Mouse (Mus musculus) neural tube, embryonic 13.5 days (tissue): ENCODE data around the gene Mllt11. TPM values are rescaled to one million over a fixed set of nuclear protein-coding genes. Genes with fewer than 3 reads are reported as not detected.
A peak's percentile ranks its signal among the peaks of the same experiment; 100 is the strongest.

Experiments
- ATAC-seq: fragments of 200-750 bp; cut with Nextera tagmentation; 2 replicates; pipeline ENCODE4 v1.8.0; 2017; ENCODE audit warnings: low read depth, mild to moderate bottlenecking, moderate TSS enrichment, moderate library complexity
- H3K27ac ChIP-seq: fragments of 300-500 bp; sonication (generic); replicated peaks from 2 replicates; pipeline ENCODE4 v1.5.1; 2015; ENCODE audit warnings: moderate library complexity, mild to moderate bottlenecking, inconsistent platforms
- H3K27me3 ChIP-seq: fragments of 300-500 bp; sonication (generic); 2 replicates; pipeline ENCODE4 v1.6.1; 2015; ENCODE audit warnings: mild to moderate bottlenecking, inconsistent platforms
- H3K36me3 ChIP-seq: fragments of 300-500 bp; sonication (generic); 2 replicates; pipeline ENCODE4 v1.6.1; 2015; ENCODE audit warnings: mild to moderate bottlenecking, inconsistent platforms
- H3K4me1 ChIP-seq: fragments of 300-500 bp; sonication (generic); replicated peaks from 2 replicates; pipeline ENCODE4 v1.6.1; 2015; ENCODE audit warnings: inconsistent platforms
- H3K4me2 ChIP-seq: fragments of 300-500 bp; sonication (generic); 2 replicates; pipeline ENCODE4 v1.6.1; 2015; ENCODE audit warnings: inconsistent platforms, mild to moderate bottlenecking, moderate library complexity
- H3K4me3 ChIP-seq: fragments of 300-500 bp; sonication (generic); 2 replicates; pipeline ENCODE4 v1.5.1; 2015; ENCODE audit warnings: mild to moderate bottlenecking, inconsistent platforms
- H3K9ac ChIP-seq: fragments of 300-500 bp; sonication (generic); 2 replicates; pipeline ENCODE4 v1.6.1; 2015; ENCODE audit warnings: moderate library complexity, mild to moderate bottlenecking, inconsistent platforms
- H3K9me3 ChIP-seq: fragments of 300-500 bp; sonication (generic); 2 replicates; pipeline ENCODE4 v1.6.1; 2016; ENCODE audit warnings: inconsistent platforms
- WGBS: fragments of 180-500 bp; shearing (Covaris S2); methylation state at CpG from one replicate; pipeline ENCODE4 v1.1.7; 2015; 5-methylcytosine and 5-hydroxymethylcytosine counted together
- polyA plus RNA-seq: library from polyadenylated mRNA; unstranded; fragments of >200 nt; fragmentation: Nextera tagmentation; extraction: Ambion mirVana; gene quantifications from 2 replicates; pipeline ENCODE4 v1.2.1, GENCODE M21; 2015

Mllt11 gene
- 267 and 299 TPM in 2 replicates for polyA plus RNA-seq

DNA sequence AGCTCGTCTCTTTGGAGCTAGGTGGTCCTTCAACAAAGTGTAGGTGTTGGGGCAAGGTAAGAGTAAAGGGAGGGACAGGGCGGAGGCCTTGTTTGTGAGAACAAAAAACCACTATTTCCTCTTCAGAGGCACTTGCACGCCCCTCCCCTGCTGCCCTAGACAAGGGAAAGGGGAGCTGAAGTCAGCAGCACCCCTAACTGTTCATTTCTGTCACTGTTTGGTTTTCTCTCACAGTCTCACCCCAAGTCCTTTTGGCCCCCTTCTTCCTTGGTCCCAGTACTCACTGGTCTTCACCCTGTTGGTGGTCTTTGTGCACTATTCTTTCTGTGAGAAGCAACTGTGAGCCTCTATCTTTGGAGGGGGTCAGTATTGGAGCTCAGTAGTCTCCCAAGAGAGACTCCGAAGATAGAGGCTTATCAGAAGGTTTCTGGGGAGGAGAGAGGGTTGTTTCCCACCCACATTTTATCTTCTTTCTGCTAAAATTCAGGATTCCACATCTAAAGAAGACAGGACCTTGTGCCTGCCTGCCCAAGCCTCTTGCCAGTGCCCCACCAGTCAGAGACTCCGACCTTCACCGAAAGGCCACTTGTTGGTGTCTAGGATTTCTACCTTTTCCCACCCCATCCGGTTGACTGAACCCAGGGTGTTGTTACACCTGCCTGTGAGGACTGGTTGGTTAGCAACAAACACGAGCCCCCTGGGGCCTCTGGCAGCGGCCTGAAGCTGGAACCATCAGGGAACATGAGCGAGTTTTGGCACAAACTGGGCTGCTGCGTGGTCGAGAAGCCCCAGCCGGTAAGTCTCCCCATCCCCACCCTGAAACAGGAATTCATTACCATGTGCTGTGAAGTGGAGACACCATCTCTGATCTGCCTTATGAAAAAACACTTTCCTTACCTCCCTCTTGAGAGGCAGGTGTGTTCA, at the start of gene Mllt11:
Gene Mllt11 (minus strand): TSS at position 874 of the 924 bp plus-strand sequence.
- peak within 1 kb of the TSS; percentile 95 for H3K9ac ChIP-seq
- ATAC-seq = no peak
- peaks cover 45% of the 10 kb centered on the region for H3K4me1 ChIP-seq
- no peaks in the 10 kb centered on the region for H3K9me3 ChIP-seq
- no peaks in the 10 kb centered on the region for H3K27me3 ChIP-seq
- peak within 1 kb of the TSS; percentile 97 for H3K27ac ChIP-seq
- H3K4me3 ChIP-seq = peak within 1 kb of the TSS; percentile 90
- WGBS = 78% methylated on average over 13 of the region's 13 CpGs
- H3K36me3 ChIP-seq = peaks cover 52% of the 10 kb centered on the region
- H3K4me2 ChIP-seq = peak within 1 kb of the TSS; percentile 76

DNA sequence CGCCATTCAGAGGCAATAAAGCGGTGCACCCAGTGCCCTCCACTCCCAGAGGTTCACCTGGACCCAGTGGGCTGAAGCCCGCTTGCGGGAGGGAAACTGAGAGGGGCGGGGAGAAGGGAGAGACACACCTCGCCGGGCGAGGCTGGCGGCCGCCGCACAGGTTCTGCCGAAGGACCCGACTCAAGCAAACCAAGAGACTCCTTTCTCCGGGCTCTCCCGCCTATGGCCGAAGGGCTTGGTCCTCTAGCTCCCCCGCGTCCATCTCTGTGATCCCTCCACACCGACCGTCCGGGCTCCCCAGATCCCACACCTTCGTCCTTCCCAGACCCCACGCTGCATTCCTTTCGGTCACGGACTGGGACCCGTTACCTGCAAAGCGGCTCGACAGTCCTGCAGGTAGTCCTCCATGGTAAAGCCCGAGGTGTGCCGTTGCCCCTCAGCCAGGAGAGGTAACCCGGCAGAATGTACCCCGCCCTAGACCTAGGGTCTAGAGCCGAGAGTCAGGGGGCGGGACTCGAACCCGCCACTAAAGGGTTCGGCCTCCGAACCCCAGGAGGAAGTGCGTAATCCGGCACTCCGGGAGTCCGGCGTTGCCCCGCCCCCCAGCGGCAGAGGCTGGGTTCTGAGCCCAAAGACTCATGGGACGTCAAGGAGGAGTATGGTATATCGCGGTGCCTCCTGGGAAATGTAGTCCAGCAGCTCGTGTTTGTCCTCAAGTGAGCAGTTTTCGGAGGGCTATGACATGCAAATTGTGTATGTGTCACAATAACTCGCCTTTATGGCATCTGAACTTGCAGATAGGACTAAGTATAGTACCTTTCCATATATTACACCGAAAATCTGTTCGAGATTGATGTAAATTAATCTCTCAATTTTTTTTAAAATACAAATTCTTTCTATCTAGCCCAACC, 49.5 kb upstream of the Mllt11 start, which contains the start of the genes Mindy1 and Prune1:
Gene Mindy1 (plus strand): TSS at position 130 of the 911 bp plus-strand sequence.
Gene Prune1 (minus strand): TSS at position 861 of the 911 bp plus-strand sequence.
- H3K27me3 ChIP-seq = no peaks in the 10 kb centered on the region
- 1% methylated on average over 53 of the region's 53 CpGs for WGBS
- ATAC-seq = peak; percentile 92
- no peaks in the 10 kb centered on the region for H3K36me3 ChIP-seq
- peaks cover 44% of the 10 kb centered on the region for H3K4me1 ChIP-seq
- H3K4me2 ChIP-seq = peak within 1 kb of the TSS; percentile 82
- peak within 1 kb of the TSS; percentile 98 for H3K27ac ChIP-seq
- no peaks in the 10 kb centered on the region for H3K9me3 ChIP-seq
- H3K9ac ChIP-seq = peak within 1 kb of the TSS; percentile 91
- H3K4me3 ChIP-seq = peak within 1 kb of the TSS; percentile 76

DNA sequence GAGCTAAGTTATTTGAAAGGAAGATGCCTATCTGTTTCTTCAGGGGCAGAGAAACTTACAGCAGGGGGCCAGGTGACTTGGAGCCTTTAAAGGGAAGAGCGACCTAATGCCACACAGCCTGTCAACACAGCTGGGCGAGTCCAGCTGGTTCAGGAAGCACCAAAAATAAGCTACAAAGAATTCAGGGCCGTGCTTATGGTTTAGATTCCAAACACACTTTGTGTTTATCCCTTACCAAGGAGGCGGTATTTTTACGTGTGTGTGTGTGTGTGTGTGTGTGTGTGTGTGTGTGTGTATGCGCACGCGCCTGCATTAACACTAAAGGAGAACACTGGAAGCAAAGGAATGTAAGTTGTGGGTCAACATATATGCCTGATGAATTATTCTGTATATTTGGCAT, 48.8 kb upstream of the Mllt11 start:
- Histone ChIP-seq H3K27ac (peak overlapping the region; percentile 98), H3K36me3 (no peaks in the 10 kb centered on the region), H3K4me1 (peaks cover 41% of the 10 kb centered on the region), H3K27me3 (no peaks in the 10 kb centered on the region), H3K4me3 (peak overlapping the region; percentile 76), H3K4me2 (peak overlapping the region; percentile 82), H3K9ac (peak overlapping the region; percentile 90), H3K9me3 (no peaks in the 10 kb centered on the region)
- ATAC-seq = no peak
- 34% methylated on average over 8 of the region's 8 CpGs for WGBS

- H3K4me2 ChIP-seq = no peak overlapping the region
- no peaks in the 10 kb centered on the region for H3K9me3 ChIP-seq
- no peaks in the 10 kb centered on the region for H3K27me3 ChIP-seq
- no peak overlapping the region for H3K9ac ChIP-seq
- H3K4me1 ChIP-seq = peaks cover 16% of the 10 kb centered on the region
- no peak overlapping the region for H3K27ac ChIP-seq
- H3K4me3 ChIP-seq = no peak overlapping the region
- H3K36me3 ChIP-seq = no peaks in the 10 kb centered on the region
- WGBS = 97% methylated on average over 1 of the region's 1 CpGs
- ATAC-seq = no peak
These were observed 45.2 kb upstream of the Mllt11 start for GRCm38 (mm10) chr3:95277149-95277551.

DNA sequence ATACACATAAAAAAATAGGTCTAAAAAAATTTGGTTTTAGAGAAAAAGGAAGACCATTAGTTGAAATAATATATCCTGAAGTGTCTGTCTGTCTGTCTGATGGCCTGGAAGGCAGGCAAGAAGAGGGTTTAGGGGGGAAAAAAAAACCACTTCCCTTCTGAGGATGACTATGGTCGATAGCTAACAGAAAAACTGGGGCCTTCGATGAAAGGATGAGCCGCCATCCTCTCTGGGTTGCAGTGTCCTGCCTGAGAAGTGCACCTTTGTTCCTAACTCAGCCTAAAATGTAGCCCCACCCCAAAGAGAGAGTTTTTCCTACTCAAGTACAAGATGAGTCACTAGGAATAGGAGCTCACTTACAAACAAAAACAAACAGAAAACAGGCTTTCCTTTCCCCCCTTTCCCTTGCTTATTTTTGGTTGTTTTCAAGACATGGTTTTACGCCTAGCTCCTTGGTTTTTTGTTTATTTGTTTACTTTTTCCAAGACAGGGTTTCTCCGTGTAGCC, 44.5 kb upstream of the Mllt11 start:
- Histone ChIP-seq H3K4me2 (no peak overlapping the region), H3K36me3 (no peaks in the 10 kb centered on the region), H3K9ac (no peak overlapping the region), H3K9me3 (no peaks in the 10 kb centered on the region), H3K27ac (no peak overlapping the region), H3K4me1 (peaks cover 14% of the 10 kb centered on the region), H3K27me3 (no peaks in the 10 kb centered on the region), H3K4me3 (no peak overlapping the region)
- ATAC-seq = no peak
- 83% methylated on average over 5 of the region's 5 CpGs for WGBS

- no peaks in the 10 kb centered on the region for H3K27me3 ChIP-seq
- H3K27ac ChIP-seq = no peak overlapping the region
- H3K4me2 ChIP-seq = no peak overlapping the region
- peaks cover 6% of the 10 kb centered on the region; the same call in 1 of the 2 replicates for H3K4me1 ChIP-seq
- no peaks in the 10 kb centered on the region for H3K9me3 ChIP-seq
- H3K4me3 ChIP-seq = no peak overlapping the region
- no peak overlapping the region for H3K9ac ChIP-seq
- no peak for ATAC-seq
- no peaks in the 10 kb centered on the region for H3K36me3 ChIP-seq
- WGBS = 89% methylated on average over 6 of the region's 6 CpGs
These were observed 43.2 kb upstream of the Mllt11 start for GRCm38 (mm10) chr3:95275161-95275560.

DNA sequence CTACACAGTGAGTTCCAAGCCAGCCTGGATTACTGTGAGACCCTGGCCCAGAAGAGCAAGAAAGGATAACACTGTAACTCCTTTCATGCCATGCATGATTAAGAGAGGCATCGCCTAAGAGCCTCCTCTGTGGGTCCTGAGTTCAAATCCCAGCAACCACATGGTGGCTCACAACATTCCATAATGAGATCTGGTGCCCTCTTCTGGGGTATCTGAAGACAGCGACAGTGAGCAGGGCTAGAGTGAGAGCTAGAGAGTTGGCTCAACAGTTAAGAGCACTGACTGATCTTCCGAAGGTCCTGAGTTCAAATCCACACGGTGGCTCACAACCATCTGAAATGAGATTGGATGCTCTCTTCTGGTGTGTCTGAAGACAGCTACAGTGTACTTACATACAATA, 42.5 kb upstream of the Mllt11 start:
- no peak overlapping the region for H3K9ac ChIP-seq
- H3K4me3 ChIP-seq = no peak overlapping the region
- H3K27ac ChIP-seq = no peak overlapping the region
- H3K27me3 ChIP-seq = no peaks in the 10 kb centered on the region
- H3K36me3 ChIP-seq = peaks cover 4% of the 10 kb centered on the region; the same call in 1 of the 2 replicates
- H3K9me3 ChIP-seq = no peaks in the 10 kb centered on the region
- ATAC-seq = no peak
- H3K4me2 ChIP-seq = no peak overlapping the region
- peaks cover under 1% of the 10 kb centered on the region; the same call in 1 of the 2 replicates for H3K4me1 ChIP-seq
- WGBS = 90% methylated on average over 4 of the region's 4 CpGs

DNA sequence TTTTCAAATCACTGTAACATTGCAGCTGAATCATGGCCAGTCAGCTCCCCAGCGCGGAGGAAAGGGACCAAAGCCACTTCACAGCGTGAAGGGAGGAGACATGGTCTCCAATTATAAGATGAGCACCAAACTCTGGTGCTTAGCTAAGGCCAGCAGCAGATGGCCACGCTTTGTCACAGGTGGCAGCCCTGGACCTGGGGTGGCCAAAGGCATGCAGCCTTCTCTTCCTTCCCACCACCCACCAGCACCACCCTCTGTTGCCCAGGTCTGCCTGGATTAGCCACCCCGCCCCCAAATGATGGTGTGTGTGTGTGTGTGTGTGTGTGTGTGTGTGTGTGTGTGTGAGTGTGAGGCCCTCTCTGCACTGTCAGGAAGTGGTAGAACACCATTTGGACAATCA, 41.5 kb upstream of the Mllt11 start:
- no peak for ATAC-seq
- Histone ChIP-seq H3K9ac (no peak overlapping the region), H3K36me3 (peaks cover 14% of the 10 kb centered on the region), H3K4me1 (no peaks in the 10 kb centered on the region), H3K9me3 (no peaks in the 10 kb centered on the region), H3K4me3 (no peak overlapping the region), H3K27ac (no peak overlapping the region), H3K27me3 (no peaks in the 10 kb centered on the region), H3K4me2 (no peak overlapping the region)
- 81% methylated on average over 5 of the region's 5 CpGs for WGBS

GRCm38 (mm10) chr3:95270766-95271364, 38.9 kb upstream of the Mllt11 start:
- no peaks in the 10 kb centered on the region for H3K4me1 ChIP-seq
- no peak for ATAC-seq
- H3K4me3 ChIP-seq = no peak overlapping the region
- H3K9me3 ChIP-seq = no peaks in the 10 kb centered on the region
- H3K9ac ChIP-seq = no peak overlapping the region
- 88% methylated on average over 12 of the region's 12 CpGs for WGBS
- H3K27me3 ChIP-seq = no peaks in the 10 kb centered on the region
- H3K36me3 ChIP-seq = peaks cover 40% of the 10 kb centered on the region
- H3K27ac ChIP-seq = no peak overlapping the region
- H3K4me2 ChIP-seq = no peak overlapping the region

DNA sequence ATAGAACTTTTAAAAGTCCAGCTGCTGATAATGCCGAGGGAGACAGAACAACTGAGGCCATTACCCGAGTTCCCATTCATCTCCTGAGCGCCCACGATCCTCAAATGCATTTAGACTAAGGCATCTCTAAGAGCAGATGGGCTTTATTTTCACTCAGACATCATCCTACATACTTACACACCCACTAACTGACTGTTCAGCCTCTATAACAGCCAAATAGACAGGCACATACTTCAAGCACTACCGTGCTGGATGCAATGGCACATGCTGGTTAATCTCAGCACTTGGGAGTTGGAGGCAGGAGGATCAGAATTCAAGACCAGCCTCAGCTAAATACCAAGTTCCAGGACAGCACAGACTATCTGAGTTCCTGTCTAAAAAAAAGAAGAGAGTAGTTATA, 37.8 kb upstream of the Mllt11 start:
- H3K27me3 ChIP-seq = no peaks in the 10 kb centered on the region
- H3K4me3 ChIP-seq = no peak overlapping the region
- no peaks in the 10 kb centered on the region for H3K4me1 ChIP-seq
- ATAC-seq = no peak
- H3K4me2 ChIP-seq = no peak overlapping the region
- H3K36me3 ChIP-seq = peaks cover 47% of the 10 kb centered on the region
- H3K9ac ChIP-seq = no peak overlapping the region
- no peaks in the 10 kb centered on the region for H3K9me3 ChIP-seq
- WGBS = 84% methylated on average over 5 of the region's 5 CpGs
- no peak overlapping the region for H3K27ac ChIP-seq

DNA sequence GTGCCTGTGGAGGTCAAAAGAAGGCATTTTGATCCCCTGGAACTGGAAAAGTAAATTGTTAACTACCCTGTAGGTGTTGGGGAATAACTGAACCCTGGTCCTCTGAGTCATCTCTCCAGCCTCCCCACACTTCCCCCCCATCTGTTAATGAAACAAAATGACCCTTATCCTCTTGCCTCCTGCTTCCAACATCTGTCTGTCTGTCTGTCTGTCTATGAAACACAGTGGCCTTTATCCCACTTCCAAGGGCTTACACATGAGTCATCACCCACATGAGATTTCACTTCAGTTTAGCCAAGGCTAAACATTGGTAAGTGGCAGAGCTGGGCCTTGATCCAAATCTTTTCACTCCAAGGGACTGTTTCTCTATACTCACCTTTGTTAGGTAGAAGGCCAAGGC, 35.9 kb upstream of the Mllt11 start:
- no peak for ATAC-seq
- Histone ChIP-seq H3K9me3 (no peaks in the 10 kb centered on the region), H3K27ac (no peak overlapping the region), H3K36me3 (peaks cover 65% of the 10 kb centered on the region), H3K4me1 (no peaks in the 10 kb centered on the region), H3K27me3 (no peaks in the 10 kb centered on the region), H3K9ac (no peak overlapping the region), H3K4me3 (no peak overlapping the region), H3K4me2 (no peak overlapping the region)
